Mouse (Mus musculus) spleen, adult 2 months (tissue): Measurements from ENCODE around the gene Abhd12b.

Experiments
- CTCF ChIP-seq: fragments of 200-500 bp; IDR thresholded peaks from 2 replicates; pipeline ENCODE4 v1.5.1; 2011; ENCODE audit warnings: mild to moderate bottlenecking, inconsistent platforms; ENCODE audit not compliant: insufficient read depth, insufficient read length, insufficient replicate concordance; ENCODE audit errors: extremely low read depth
- POLR2A ChIP-seq: fragments of 200-500 bp; IDR thresholded peaks from 2 replicates; pipeline ENCODE4 v1.6.1; 2011; ENCODE audit warnings: low read depth, low read length, inconsistent platforms

- TF ChIP-seq CTCF (no peak), POLR2A (no peak)
These were observed 5.2 kb upstream of the Abhd12b start for GRCm38 (mm10) chr12:70148631-70149265.
